Mouse (Mus musculus): ENCODE measurements around the gene Mcrip2.

The Mcrip2 gene

DNA sequence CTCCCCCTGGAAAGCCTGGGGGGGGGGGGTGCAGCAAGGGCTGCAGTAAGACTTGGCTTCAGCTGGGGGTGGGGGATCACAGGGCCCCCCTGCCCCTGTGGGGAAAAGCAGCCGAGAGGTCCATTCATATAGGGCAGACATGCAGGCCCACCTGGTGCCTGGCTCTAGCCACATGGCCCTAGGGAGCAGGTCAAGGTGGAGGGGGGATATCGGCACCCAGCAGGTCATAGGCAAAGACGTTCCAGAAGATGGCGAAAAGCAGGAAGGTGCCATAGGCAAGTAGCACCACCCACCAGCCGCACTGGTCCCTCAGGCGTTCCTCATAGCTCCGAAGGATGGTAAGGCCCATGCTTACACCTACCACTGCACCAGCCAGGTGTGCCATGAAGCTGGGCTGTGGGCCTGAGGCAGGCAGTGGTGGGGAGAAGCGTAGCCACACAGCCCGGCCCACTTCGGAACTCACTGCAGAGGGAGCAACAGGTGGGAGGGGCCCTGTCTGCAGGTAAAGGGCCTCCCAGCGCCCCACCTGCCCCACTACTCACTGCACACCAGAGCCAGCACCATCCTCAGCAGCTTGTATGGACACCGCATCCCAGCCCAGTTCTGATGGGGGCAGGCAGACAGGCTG lies 33.9 kb downstream of the Mcrip2 start:
- no peak for DNase-seq (ENCODE audit: low spot score in 2 of 2)

DNA sequence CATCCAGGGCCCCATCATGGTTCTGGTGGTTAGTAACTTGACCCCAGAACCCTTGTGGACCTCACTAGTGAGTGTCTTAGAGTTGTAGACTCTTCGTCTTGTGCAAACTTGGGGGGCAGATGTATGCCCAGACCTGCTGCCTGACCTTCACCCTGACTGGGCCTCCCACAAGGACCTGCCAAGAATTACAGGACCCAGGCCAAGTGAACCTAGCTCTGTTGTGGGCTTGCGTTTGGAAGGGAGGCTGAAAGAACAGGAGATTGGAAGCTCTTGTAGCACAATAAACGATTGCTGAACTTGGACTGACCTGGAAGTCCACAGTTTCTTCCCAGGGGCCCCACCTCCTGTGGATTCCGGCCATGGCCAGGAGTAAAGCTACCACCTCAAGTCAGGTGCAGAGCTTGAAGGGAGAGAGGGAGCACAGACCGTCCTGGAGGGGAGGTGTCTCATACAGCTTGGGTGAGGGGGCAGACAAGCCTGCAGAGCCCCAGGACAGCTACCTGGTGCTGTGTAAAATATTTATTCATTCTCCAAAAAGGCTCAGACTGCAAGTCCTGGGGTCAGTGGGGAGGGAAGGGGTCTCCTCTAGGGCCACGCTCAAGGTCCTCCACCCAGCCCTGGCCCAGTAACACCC lies 34.5 kb downstream of the Mcrip2 start:
- DNase-seq (ENCODE audit: low spot score in 2 of 2): no peak

DNA sequence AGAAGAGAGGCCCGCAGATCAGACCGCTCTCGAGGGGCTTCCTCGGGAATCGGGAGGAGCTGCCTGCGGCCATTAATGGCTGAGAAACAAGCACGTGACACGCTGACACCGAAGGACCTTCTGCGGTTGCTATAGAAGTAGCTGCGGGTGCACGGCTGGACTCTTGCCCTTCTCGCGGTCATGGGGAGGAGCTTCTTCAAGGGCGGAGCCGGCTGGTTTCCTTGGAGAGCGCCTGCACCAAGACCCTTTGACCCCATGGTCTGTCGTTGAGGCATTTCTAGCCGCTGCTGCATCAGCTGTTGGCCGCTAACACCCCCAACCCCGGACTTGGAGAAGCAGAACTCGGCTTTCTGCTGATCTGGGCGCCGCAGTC lies 35.3 kb downstream of the Mcrip2 start, which contains the start of gene Stub1:
Gene Stub1 (minus strand): TSS at position 114 of the 373 bp plus-strand sequence.
- peak; percentile 57 to 60 for DNase-seq (ENCODE audit: low spot score in 2 of 2)

DNA sequence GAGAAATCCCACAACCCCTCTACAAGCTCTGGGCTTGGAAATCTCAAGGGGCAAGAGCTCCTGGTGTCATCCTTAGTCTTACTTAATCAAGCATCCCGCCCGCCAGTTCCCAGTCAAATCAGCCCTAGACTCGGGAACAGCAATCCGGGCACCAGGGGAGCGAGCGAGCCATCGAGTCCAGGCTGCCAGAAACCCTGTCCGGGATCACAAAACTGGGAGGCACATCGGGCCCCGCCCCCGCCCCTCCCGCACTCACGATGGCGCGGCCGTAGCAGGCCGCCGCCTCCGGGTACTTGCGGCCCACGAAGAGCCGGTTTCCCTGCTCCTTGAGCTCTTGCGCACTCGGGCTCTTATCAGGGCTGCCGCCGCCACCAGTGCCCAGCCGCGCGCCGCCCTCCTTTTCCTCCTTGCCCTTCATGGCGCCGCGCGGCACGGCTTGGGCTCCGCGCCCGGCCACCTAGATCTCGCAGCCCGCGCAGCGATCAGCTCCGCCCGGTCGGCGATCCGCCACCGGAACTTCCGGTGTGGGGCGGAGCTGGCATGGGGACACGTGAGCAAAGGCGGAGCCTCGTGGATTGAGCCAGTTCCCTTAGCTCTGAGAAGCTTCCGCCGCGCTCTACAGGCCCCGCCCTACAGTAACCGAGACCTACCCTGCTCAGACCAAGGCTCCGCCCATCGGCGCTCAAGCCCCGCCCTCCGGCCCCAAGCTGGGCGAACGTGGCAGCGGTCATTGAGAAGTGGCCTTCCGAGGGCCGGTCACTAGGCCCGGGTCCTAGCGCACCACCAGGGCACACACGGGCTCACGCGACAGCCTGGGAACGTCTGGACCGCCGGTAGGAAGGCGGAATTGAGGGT lies 35.9 kb downstream of the Mcrip2 start:
- peak; percentile 98 for DNase-seq (ENCODE audit: low spot score in 2 of 2)

DNA sequence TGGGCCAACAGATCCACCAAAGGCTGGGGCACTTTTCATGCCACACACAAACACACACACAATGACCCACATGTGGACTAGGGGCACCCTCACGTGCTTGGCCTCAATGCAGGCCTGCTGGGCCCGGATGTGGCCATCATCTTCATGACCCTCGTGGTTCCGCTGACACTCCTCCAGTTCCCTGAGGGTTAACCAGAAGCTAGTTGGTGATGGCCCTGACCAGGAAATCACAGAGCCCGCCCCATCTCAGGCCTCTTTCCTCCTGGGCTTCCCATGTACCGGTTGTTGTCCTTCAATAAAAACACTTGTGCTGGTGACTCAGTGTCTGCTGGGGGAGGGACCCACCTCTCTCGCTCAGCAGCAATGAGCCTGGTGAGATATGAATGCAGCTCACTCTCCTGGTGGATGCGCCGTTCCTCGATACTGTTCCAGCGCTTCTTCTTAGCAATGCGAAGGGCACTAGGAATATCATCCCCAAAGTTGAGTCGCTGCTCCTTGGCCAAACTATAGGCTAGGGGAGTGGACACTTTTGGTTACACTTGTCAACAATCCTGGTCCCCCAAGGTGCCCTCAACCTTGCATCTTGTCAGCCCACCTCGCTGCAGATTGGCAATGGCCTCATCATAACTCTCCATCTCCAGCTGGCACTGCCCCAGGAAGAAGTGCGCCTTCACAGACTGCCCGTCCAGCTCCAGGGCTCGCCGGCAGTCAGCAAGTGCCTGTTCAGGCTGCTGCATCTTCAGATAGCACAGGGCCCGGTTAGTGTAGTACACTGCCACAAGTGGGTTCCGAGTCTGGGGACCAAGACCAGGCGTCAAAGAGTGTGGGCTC lies 36.9 kb downstream of the Mcrip2 start:
- no peak for DNase-seq (ENCODE audit: low spot score in 2 of 2)

DNA sequence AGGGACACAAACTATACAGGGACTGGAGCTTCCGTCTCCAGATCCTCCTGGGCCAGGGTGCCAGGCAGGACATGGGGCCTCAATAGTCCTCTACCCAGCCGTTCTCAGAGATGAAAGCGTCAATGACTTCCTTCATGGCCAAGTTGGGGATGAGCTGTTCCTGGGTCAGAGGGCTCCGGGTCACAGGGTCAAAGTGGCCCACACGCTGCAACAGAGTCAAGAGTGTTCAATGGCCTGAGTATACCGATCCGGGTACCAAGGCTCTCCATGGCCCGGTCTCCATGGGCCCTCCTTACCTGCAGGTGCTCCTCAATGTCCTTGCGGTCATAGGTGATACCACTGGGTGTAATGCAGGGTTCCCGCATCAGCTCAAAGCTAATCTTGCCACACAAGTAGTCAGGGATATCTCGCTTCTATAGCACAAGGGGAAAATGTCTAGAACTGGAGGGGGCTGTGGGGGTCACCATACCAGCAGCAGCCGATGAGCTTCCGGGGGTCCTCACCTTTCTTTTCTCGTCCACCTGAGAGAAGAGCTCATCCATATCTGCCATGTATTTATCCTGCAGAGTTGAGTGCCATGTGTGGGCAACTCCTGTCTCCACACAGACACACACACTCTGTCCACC lies 37.6 kb downstream of the Mcrip2 start:
- DNase-seq (ENCODE audit: low spot score in 2 of 2): no peak

DNA sequence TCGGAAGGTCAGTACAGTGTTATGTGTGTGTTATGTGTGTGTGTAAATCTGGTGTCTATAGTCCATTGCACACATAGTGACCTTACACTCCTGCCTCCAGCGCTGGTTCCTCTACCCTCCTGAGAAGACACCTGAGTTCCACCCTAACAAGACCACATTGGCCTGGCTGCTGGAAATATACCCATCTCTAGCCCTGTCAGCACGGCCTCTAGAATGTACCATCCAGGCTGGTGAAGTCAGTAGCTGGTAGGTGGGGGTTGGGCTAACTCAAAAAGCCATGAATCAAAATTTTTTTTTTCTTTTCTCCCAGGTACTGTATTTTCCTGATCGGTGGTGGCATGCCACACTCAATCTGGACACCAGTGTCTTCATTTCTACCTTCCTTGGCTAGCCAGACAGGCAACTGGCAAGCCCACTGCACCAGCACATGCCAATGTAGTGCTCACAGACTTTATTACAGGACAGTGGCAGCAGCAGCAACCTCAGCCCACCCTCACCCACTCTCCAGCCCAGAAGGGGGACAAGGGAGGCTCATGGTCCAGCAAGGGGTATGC lies 38.3 kb downstream of the Mcrip2 start:
- no peak for DNase-seq (ENCODE audit: low spot score in 2 of 2)

DNA sequence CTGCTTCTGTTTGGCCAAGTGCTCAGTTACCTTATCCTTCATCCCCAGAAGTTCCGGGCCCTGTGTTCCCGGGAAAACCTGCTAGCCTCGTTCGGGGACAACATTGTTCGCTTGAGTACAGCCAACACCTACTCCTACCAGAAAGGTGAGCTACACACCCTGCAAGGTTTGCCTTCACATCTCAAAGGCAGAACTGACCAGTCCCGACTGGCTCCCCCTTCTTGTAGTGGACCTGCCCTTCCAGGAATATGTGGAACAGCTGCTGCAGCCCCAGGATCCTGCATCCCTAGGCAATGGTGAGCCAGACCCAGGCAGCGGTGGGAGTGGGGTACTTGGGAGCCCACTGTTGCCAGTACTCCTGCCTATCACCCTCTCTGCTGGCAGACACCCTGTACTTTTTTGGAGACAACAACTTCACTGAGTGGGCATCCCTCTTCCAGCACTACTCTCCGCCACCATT lies 39.0 kb downstream of the Mcrip2 start:
- DNase-seq (ENCODE audit: low spot score in 2 of 2): no peak

DNA sequence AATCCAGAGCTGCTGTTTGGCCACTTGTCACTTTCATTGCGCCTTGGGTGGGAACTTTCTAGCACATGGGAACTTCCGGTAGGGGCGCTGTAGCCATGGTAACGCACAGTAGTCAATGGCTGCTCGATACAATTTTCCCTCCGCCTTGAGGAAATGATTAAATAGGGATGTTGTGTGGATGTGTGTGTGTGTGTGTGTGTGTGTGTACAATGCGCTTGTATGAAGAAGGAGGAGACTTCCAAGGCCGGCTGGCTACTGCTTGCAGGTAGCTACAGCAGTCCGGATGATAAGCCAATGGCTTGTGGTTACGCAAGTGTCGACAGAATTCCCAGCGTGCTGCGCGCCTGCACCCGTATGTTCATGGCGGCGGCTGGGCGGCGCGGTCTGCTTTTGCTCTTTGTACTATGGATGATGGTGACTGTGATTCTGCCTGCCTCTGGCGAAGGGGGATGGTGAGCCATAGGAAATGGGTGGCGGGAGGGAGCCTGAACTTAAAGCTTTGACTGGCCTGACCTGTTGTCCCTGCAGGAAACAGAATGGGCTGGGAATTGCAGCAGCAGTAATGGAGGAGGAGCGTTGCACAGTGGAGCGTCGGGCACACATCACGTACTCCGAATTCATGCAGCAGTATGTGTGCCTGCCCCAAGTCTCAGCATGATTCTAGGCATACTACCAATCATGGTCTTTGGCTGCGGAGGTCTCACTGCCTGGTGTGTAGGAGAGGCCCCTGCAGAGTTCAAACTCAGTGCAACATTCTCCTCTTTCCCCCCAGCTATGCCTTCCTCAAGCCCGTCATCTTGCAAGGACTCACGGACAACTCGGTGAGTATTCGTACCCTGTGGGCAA lies 39.6 kb downstream of the Mcrip2 start, which contains the start of gene Jmjd8:
Gene Jmjd8 (plus strand): TSS at position 156 of the 846 bp plus-strand sequence.
- peak; percentile 48 to 61 for DNase-seq (ENCODE audit: low spot score in 2 of 2)

DNA sequence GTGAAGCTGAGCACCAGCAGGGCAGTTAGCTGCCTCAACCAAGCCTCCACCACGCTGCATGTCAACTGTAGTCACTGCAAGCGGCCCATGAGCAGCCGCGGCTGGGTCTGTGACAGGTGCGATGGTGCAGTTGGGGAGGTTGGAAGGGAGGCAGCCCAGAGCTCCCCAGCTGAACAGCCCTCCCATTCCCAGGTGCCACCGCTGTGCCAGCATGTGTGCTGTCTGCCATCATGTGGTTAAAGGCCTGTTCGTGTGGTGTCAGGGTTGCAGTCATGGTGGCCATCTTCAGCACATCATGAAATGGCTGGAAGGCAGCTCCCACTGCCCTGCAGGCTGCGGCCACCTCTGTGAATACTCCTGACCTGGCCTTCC lies 40.4 kb downstream of the Mcrip2 start:
- no peak for DNase-seq (ENCODE audit: low spot score in 2 of 2)

DNA sequence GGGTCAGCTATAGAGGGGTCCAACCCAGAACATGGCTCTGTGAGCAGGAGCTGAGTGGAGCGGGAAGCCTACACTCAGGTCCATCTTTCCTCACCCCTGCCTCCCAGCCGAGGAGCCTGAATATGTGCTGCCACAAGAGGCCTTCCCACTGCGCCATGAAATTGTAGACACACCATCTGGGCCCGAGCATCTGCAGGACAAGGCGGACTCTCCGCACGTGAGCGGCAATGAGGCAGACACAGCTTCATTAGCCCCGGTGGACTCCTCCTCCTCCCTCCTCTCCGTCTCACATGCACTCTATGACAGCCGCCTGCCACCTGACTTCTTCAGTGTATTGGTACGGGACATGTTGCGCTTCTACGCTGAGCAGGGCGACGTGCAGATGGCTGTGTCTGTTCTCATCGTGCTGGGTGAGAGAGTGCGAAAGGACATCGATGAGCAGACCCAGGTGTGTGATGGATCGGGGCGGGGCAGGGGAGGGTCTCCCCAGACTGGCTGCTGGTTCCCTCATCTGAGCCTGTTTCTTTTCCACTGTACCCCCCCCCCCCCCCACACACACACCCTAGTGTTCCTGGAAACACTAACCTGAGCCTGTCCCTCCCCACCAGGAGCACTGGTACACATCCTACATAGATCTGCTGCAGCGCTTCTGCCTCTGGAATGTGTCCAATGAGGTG lies 40.9 kb downstream of the Mcrip2 start:
- no peak for DNase-seq (ENCODE audit: low spot score in 2 of 2)

DNA sequence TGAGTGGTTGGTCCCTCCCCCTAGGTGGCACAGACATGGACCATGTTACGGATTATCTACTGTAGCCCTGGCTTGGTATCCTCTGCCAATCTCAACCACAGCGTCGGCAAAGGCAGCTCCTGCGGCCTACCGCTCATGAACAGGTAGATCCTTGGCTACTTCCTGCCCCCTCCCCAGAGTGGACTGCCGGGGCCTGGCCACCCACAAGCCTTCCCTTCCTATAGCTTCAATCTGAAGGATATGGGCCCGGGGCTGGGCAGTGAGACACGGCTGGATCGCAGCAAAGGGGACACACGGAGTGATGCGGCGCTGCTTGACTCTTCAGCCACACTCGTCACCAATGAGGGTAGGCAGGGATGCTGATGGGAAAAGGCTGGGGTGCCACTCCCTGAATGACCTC lies 41.6 kb downstream of the Mcrip2 start:
- DNase-seq (ENCODE audit: low spot score in 2 of 2): no peak

DNA sequence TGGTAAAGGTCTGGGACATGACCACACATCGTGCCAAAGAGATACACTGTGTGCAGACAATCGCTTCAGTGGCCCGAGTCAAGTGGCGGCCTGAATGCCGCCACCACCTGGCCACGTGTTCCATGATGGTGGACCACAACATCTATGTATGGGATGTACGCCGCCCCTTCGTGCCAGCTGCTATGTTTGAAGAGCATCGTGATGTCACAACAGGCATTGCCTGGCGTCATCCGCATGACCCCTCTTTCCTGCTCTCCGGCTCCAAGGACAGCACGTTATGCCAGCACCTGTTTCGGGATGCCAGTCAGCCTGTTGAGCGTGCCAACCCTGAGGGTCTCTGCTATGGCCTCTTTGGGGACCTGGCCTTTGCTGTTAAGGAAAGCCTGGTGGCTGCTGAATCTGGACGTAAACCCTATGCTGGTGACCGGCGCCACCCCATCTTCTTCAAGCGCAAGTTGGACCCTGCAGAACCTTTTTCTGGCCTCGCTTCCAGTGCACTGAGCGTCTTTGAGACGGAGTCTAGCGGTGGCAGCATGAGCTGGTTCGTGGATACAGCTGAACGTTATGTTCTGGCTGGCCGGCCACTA lies 42.5 kb downstream of the Mcrip2 start:
- DNase-seq (ENCODE audit: low spot score in 2 of 2): no peak

DNA sequence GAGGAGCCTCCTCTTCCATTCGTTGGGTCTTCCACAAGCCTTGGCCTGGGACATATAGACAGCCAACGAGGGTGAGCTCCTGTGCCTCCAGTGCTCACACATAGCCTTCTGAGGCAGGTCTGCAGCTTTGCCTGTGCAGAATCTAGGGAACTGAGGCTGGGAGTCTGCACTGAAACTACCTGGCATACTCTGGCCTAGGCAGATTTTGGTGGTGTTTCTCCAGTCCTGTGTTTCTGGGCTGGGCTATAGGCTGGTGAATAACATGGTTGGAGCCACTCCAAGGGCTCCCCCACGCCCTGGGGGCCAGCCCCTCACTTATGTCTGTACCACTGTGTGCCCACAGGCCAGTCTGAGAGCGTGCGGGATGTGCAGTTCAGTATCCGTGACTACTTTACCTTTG lies 43.3 kb downstream of the Mcrip2 start:
- no peak for DNase-seq (ENCODE audit: low spot score in 2 of 2)

DNA sequence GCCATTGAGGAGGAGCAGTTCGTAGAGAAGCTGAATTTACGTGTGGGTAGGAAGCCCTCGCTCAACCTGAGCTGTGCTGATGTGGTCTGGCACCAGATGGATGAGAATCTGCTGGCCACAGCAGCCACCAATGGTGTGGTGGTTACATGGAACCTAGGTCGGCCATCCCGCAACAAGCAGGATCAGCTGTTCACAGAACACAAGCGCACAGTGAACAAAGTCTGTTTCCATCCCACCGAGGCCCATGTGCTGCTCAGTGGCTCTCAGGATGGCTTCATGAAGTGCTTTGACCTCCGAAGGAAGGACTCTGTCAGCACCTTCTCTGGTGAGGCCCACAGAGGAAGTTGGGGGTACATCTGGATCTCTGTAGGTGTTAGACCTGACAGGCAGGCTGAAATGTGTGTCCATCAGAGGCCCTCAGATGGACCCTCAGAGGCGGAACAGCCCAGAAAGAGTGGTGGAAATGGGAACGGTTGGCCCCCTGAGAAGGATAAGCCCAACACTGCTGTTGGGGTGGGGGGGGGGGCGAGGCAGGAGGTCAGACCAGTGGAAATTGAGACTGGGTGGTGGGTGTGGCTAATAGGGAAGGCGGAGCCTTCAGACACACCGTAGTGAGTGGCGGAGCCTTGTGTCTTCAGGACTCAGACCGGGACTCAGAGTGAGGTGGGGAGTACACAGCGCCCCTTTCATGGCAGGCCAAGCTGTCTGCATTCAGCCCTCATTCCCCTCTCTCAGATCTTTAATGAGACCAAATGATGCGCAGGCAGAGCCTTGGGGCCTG lies 44.0 kb downstream of the Mcrip2 start:
- DNase-seq (ENCODE audit: low spot score in 2 of 2): no peak

DNA sequence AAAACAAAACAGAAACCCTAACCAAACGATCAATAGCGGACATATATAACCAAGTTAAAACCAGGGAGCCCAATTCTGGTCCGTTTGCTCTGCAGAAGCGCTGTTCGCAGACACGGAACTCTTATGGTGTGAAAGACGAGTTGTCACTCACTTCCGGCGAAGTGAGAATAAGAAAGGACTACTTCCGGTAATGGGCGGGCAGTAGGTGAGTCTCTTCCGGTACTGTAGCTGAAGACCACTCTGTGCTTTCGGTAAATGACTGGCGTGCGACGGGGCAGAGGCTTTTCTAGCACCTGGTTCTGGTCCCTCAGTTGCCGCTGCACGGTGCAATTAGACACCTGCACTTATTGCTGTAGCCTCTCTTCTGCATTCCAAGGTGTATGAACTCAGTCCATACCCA lies 45.1 kb downstream of the Mcrip2 start, which contains the start of gene Wdr24:
Gene Wdr24 (plus strand): TSS at position 176 of the 400 bp plus-strand sequence.
- peak; percentile 52 to 69 for DNase-seq (ENCODE audit: low spot score in 2 of 2)

DNA sequence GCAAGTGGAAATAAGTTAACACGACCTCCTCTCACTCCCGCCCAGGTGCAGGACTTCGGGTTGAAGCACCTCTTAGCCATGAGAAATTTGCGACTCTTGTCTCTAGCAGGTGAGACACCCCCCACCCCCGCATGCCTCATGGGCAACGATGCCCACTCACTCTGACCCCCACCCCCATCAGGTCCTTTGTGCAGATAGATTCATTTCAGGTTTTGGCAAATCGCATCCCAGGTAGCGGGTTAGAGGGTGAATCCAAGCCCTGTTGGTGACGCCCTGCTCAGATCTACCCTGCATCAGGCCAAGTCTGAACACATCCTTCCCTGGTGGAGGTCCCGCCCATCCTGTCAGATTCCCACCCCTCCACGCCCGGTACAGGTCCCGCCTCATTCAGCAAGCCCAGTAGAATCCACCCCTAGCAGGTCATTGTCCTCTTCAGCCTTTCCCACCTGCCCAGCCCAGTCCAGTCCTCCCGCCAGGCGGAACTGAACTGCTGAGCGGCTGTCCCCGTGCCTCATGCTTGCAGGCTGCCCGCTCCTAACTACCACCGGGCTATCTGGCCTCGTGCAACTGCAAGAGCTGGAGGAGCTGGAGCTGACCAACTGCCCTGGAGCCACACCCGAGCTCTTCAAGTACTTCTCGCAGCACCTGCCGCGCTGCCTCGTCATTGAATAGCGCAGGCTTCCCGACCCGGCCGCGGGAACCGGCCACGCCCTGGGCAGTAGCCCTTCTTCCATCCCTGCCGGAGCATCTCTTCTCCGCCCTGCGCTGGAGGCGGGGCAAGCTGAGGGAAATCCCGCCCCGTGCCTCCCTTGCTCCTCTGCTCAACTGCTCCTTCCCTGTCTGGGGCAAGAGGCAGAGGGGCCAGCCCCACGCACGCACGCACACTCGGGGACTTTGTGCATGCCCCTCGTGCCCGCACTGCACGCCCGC lies 49.4 kb downstream of the Mcrip2 start:
- no peak for DNase-seq (ENCODE audit: low spot score in 2 of 2)

Measured in spleen, postnatal 14 days (tissue).